Comparison of ENCODE assay signal across 15 mouse cellular contexts in genomic region chr12:104822838-104823599, GRCm38 (mm10). TPM values are rescaled to one million over a fixed set of nuclear protein-coding genes. Genes with fewer than 3 reads are reported as not detected.
DNase-seq lines count a peak whose midpoint lies in the region; ATAC-seq and TF ChIP-seq lines count a peak whose summit lies in the region.
"Had no signal": no experiment of that assay in that cellular context is flagged by ENCODE, and none has a peak within 500 bp of the region (broad histone marks: within the 10 kb centered on the region; RNA-seq: fewer than 3 reads in every experiment).

No protein-coding gene starts in this region.

- H3K4me2 ChIP-seq in kidney, embryonic 14.5 days (replicated peaks; ENCODE audit: low read depth, low read length), result no peak overlapping the region
- no peak overlapping the region for H3K4me2 ChIP-seq in liver, embryonic 13.5 days
- H3K4me2 ChIP-seq in hindbrain, embryonic 13.5 days, result no peak overlapping the region
- H3K4me2 ChIP-seq: embryonic facial prominence, embryonic 13.5 days; limb, embryonic 15.5 days had no signal

- no peak overlapping the region for H3K4me3 ChIP-seq in kidney, embryonic 14.5 days (ENCODE audit: low read length)
- H3K4me3 ChIP-seq in kidney, adult 2 months (ENCODE audit: insufficient read depth, low read depth, low read length), result no peak overlapping the region
- H3K4me3 ChIP-seq in liver, embryonic 13.5 days (replicated peaks), result no peak overlapping the region
- H3K4me3 ChIP-seq in hindbrain, embryonic 13.5 days, result no peak overlapping the region
- H3K4me3 ChIP-seq: embryonic facial prominence, embryonic 13.5 days; limb, embryonic 15.5 days had no signal

- no peaks in the 10 kb centered on the region for H3K9me3 ChIP-seq in kidney, embryonic 14.5 days (ENCODE audit: control insufficient read depth, low read length)
- no peaks in the 10 kb centered on the region for H3K9me3 ChIP-seq in liver, embryonic 13.5 days (replicated peaks)
- no peaks in the 10 kb centered on the region for H3K9me3 ChIP-seq in hindbrain, embryonic 13.5 days
- H3K9me3 ChIP-seq: embryonic facial prominence, embryonic 13.5 days; limb, embryonic 15.5 days had no signal

- H3K9ac ChIP-seq in kidney, embryonic 14.5 days (ENCODE audit: low read depth, low read length), result no peak overlapping the region
- 0 out of 2 replicates have a peak overlapping the region, but pooled peaks have one; percentile 15 for H3K9ac ChIP-seq in liver, embryonic 13.5 days
- no peak overlapping the region for H3K9ac ChIP-seq in hindbrain, embryonic 13.5 days
- H3K9ac ChIP-seq: embryonic facial prominence, embryonic 13.5 days; limb, embryonic 15.5 days had no signal

- TF ChIP-seq POLR2A in kidney, adult 2 months (IDR thresholded peaks at IDR 0.05; ENCODE audit: low read depth, low read length), result no peak

- no peaks in the 10 kb centered on the region for H3K36me3 ChIP-seq in kidney, embryonic 14.5 days (ENCODE audit: control insufficient read depth, insufficient read depth, low read length)
- H3K36me3 ChIP-seq in kidney, adult 2 months (ENCODE audit: control insufficient read depth, insufficient read depth, low read length), result no peaks in the 10 kb centered on the region
- no peaks in the 10 kb centered on the region for H3K36me3 ChIP-seq in liver, embryonic 13.5 days
- H3K36me3 ChIP-seq in hindbrain, embryonic 13.5 days, result no peaks in the 10 kb centered on the region
- H3K36me3 ChIP-seq: embryonic facial prominence, embryonic 13.5 days; limb, embryonic 15.5 days had no signal

- TF ChIP-seq CTCF in kidney, adult 2 months (conservative IDR thresholded peaks at IDR 0.05; ENCODE audit: insufficient read depth, insufficient read length, low read depth, low read length), result no peak

- peak; percentile 70 for DNase-seq in kidney, adult 11 months
- DNase-seq in 416B (ENCODE audit: low read depth), result peak; percentile 24
- DNase-seq in kidney, adult 2 months, result peak; percentile 84
- DNase-seq in liver, embryonic 13.5 days, result no peak
- no peak for DNase-seq in cerebellum, postnatal 4 days (ENCODE audit: low spot score in 2 of 2)
- DNase-seq: adrenal gland, postnatal 25 days; cerebellum, postnatal 36 days; heart, adult 18-20 months; heart, postnatal 4 days; retina, postnatal 1 day; spleen, adult 18-20 months had no signal

- ATAC-seq in kidney, embryonic 14.5 days (ENCODE audit: low FRiP score, low TSS enrichment), result no peak
- no peak for ATAC-seq in liver, embryonic 13.5 days (ENCODE audit: low read depth)
- ATAC-seq in hindbrain, embryonic 13.5 days (ENCODE audit: low FRiP score), result no peak

- peaks cover 21% of the 10 kb centered on the region for H3K4me1 ChIP-seq in kidney, embryonic 14.5 days (ENCODE audit: control insufficient read depth, insufficient read depth, low read length)
- peaks cover 67% of the 10 kb centered on the region for H3K4me1 ChIP-seq in kidney, adult 2 months (ENCODE audit: control insufficient read depth, insufficient read depth, low read length)
- peaks cover 45% of the 10 kb centered on the region for H3K4me1 ChIP-seq in liver, embryonic 13.5 days (replicated peaks)
- peaks cover 37% of the 10 kb centered on the region for H3K4me1 ChIP-seq in hindbrain, embryonic 13.5 days (replicated peaks)

- H3K27me3 ChIP-seq in kidney, embryonic 14.5 days (ENCODE audit: control insufficient read depth, insufficient read depth, low read length), result no peaks in the 10 kb centered on the region
- H3K27me3 ChIP-seq in kidney, adult 2 months (replicated peaks; ENCODE audit: control insufficient read depth, insufficient read depth, low read length), result no peaks in the 10 kb centered on the region
- H3K27me3 ChIP-seq in liver, embryonic 13.5 days, result peaks cover 4% of the 10 kb centered on the region; the same call in 1 of the 2 replicates
- peaks cover 20% of the 10 kb centered on the region; the same call in 1 of the 2 replicates for H3K27me3 ChIP-seq in hindbrain, embryonic 13.5 days
- H3K27me3 ChIP-seq: embryonic facial prominence, embryonic 13.5 days had no signal

- H3K27ac ChIP-seq in kidney, embryonic 14.5 days (ENCODE audit: low read depth, low read length), result no peak overlapping the region
- peak overlapping the region; percentile 57 for H3K27ac ChIP-seq in kidney, adult 2 months (ENCODE audit: insufficient read depth, low read depth, low read length)
- H3K27ac ChIP-seq in liver, embryonic 13.5 days, result peak overlapping the region; percentile 92
- no peak overlapping the region for H3K27ac ChIP-seq in hindbrain, embryonic 13.5 days
- H3K27ac ChIP-seq: embryonic facial prominence, embryonic 13.5 days; limb, embryonic 15.5 days had no signal

- 86% methylated on average over 10 of the region's 10 CpGs for WGBS in kidney, embryonic 14.5 days
- WGBS in kidney, adult 2 months, result 58% methylated on average over 10 of the region's 10 CpGs
- WGBS in liver, embryonic 13.5 days (ENCODE audit: insufficient replicate concordance), result 73% methylated on average over 10 of the region's 10 CpGs
- 94% methylated on average over 10 of the region's 10 CpGs for WGBS in hindbrain, embryonic 13.5 days

RNA-seq across cellular contexts. Expression of gene Clmn, which starts 41.9 kb away (rescaled TPM):
- 3.3 and 5.3 TPM in 2 replicates for polyA plus RNA-seq in kidney, embryonic 14.5 days (2014; fragmentation: Nextera tagmentation; extraction: Ambion mirVana)
- polyA plus RNA-seq in kidney, adult 2 months (2012; rRNA removed), result 20.5 and 21.3 TPM in 2 replicates
- 0.17 and 0.24 TPM in 2 replicates for polyA plus RNA-seq in liver, embryonic 13.5 days (2015; fragmentation: Nextera tagmentation; extraction: Ambion mirVana)
- 1.2 and 2.1 TPM in 2 replicates for polyA plus RNA-seq in hindbrain, embryonic 13.5 days (2015; fragmentation: Nextera tagmentation; extraction: Ambion mirVana)

Comparison
In these comparisons a context has a peak if more than half of its experiments do, and no peak if none do; other contexts are left out.
1. H3K27ac ChIP-seq: peak in kidney, adult 2 months (single experiment) and liver, embryonic 13.5 days (single experiment); none in kidney, embryonic 14.5 days (single experiment) and hindbrain, embryonic 13.5 days (single experiment).
2. DNase-seq: peak in kidney, adult 11 months (single experiment), 416B (single experiment) and kidney, adult 2 months (single experiment); none in liver, embryonic 13.5 days (single experiment) and cerebellum, postnatal 4 days (0 of 2).